Mouse (Mus musculus) myocyte (in vitro differentiated cells): ENCODE data around the gene Cad. TPM values are rescaled to one million over a fixed set of nuclear protein-coding genes. Genes with fewer than 3 reads are reported as not detected.

ENCODE experiments used
- H3K27me3 ChIP-seq: one replicate; pipeline ENCODE4 v1.6.1; 2011; ENCODE audit not compliant: control insufficient read depth, insufficient read depth, insufficient read length
- H3K36me3 ChIP-seq: one replicate; pipeline ENCODE4 v1.6.1; 2011; ENCODE audit not compliant: control insufficient read depth, insufficient read depth
- H3K4me2 ChIP-seq: one replicate; pipeline ENCODE4 v1.6.1; 2011; ENCODE audit warnings: low read depth, control low read depth
- H3K4me3 ChIP-seq: one replicate; pipeline ENCODE4 v1.5.1; 2011; ENCODE audit warnings: mild to moderate bottlenecking, control low read depth, moderate library complexity
- H3K79me2 ChIP-seq: one replicate; pipeline ENCODE4 v1.6.1; 2011; ENCODE audit not compliant: control insufficient read depth, insufficient read depth
- H3ac ChIP-seq: one replicate; pipeline ENCODE4 v1.6.1; 2011; ENCODE audit not compliant: control insufficient read depth, insufficient read length
- CEBPB ChIP-seq: IDR thresholded peaks from 2 replicates; pipeline ENCODE4 v1.6.1; 2011; ENCODE audit warnings: mild to moderate bottlenecking, moderate library complexity; ENCODE audit not compliant: poor library complexity, insufficient read depth, severe bottlenecking
- E2F4 ChIP-seq: IDR thresholded peaks from one replicate; pipeline ENCODE4 v1.6.1; 2011; ENCODE audit warnings: mild to moderate bottlenecking, control low read depth, moderate library complexity; ENCODE audit not compliant: insufficient read depth
- MAX ChIP-seq: IDR thresholded peaks from one replicate; pipeline ENCODE4 v1.6.1; 2011; ENCODE audit warnings: low read depth, mild to moderate bottlenecking, control low read depth
- MYOD1 ChIP-seq, 3 experiments: IDR thresholded peaks; one replicate each; pipeline ENCODE4 v1.6.1; 2011; ENCODE audit warnings: control low read depth in 2 of 3, low read depth in 2 of 3, mild to moderate bottlenecking in 2 of 3, moderate library complexity in 1 of 3; ENCODE audit not compliant: insufficient read length in 2 of 3, control insufficient read depth in 1 of 3
- MYOG ChIP-seq, 3 experiments: IDR thresholded peaks; one replicate each; pipeline ENCODE4 v1.6.1; 2011; ENCODE audit warnings: control low read depth in 2 of 3, low read depth in 2 of 3, mild to moderate bottlenecking in 2 of 3; ENCODE audit not compliant: insufficient read length in 2 of 3, control insufficient read depth in 1 of 3, insufficient read depth in 1 of 3
- POLR2A ChIP-seq: IDR thresholded peaks from one replicate; pipeline ENCODE4 v1.6.1; 2011; ENCODE audit warnings: low read depth, mild to moderate bottlenecking, control low read depth, moderate library complexity; ENCODE audit not compliant: insufficient read length
- POLR2AphosphoS2 ChIP-seq: IDR thresholded peaks from one replicate; pipeline ENCODE4 v1.6.1; 2011; ENCODE audit warnings: low read depth, control low read depth; ENCODE audit not compliant: insufficient read length
- REST ChIP-seq: IDR thresholded peaks from one replicate; pipeline ENCODE4 v1.6.1; 2011; ENCODE audit warnings: mild to moderate bottlenecking, control low read depth, moderate library complexity; ENCODE audit not compliant: insufficient read depth, insufficient read length
- SRF ChIP-seq: IDR thresholded peaks from one replicate; pipeline ENCODE4 v1.6.1; 2011; ENCODE audit warnings: low read depth; ENCODE audit not compliant: control insufficient read depth, insufficient read length
- TCF12 ChIP-seq: IDR thresholded peaks from one replicate; pipeline ENCODE4 v1.6.1; 2011; ENCODE audit warnings: mild to moderate bottlenecking, control low read depth; ENCODE audit not compliant: poor library complexity, insufficient read depth, severe bottlenecking
- TCF3 ChIP-seq: IDR thresholded peaks from one replicate; pipeline ENCODE4 v1.6.1; 2011; ENCODE audit warnings: low read depth, control low read depth; ENCODE audit not compliant: insufficient read length
- USF1 ChIP-seq: IDR thresholded peaks from one replicate; pipeline ENCODE4 v1.6.1; 2011; ENCODE audit warnings: low read depth, mild to moderate bottlenecking, control low read depth, moderate library complexity
- polyA plus RNA-seq: library from polyadenylated mRNA; unstranded; fragments of >200 nt; fragmentation: generic; extraction: Trizol; gene quantifications from one replicate; pipeline ENCODE4 v1.2.1, GENCODE M21; 2012; ENCODE audit warnings: missing spikeins

The Cad gene
- polyA plus RNA-seq, 1 experiment = 31.5 TPM

- Histone ChIP-seq H3K36me3 (peaks cover 6% of the 10 kb centered on the region), H3K4me2 (no peak overlapping the region), H3ac (no peak overlapping the region), H3K79me2 (no peaks in the 10 kb centered on the region), H3K27me3 (no peaks in the 10 kb centered on the region), H3K4me3 (no peak overlapping the region)
- TF ChIP-seq E2F4 = no peak
- TF ChIP-seq USF1 = no peak
- no peak for TF ChIP-seq MAX
- no peak for TF ChIP-seq MYOG (IDR thresholded peaks at IDR 0.05; ENCODE audit: control insufficient read depth in 1 of 3, insufficient read depth in 1 of 3, insufficient read length in 2 of 3, low read depth in 2 of 3)
- no peak for TF ChIP-seq POLR2A
- no peak for TF ChIP-seq MYOD1 (IDR thresholded peaks at IDR 0.05; ENCODE audit: control insufficient read depth in 1 of 3, insufficient read length in 2 of 3, low read depth in 2 of 3)
- no peak for TF ChIP-seq TCF12
- no peak for TF ChIP-seq POLR2AphosphoS2
- no peak for TF ChIP-seq REST
- TF ChIP-seq CEBPB = no peak
- TF ChIP-seq TCF3 = no peak
- TF ChIP-seq SRF = no peak
Measured at GRCm38 (mm10) chr5:31038171-31038845, 16.3 kb upstream of the Cad start.

DNA sequence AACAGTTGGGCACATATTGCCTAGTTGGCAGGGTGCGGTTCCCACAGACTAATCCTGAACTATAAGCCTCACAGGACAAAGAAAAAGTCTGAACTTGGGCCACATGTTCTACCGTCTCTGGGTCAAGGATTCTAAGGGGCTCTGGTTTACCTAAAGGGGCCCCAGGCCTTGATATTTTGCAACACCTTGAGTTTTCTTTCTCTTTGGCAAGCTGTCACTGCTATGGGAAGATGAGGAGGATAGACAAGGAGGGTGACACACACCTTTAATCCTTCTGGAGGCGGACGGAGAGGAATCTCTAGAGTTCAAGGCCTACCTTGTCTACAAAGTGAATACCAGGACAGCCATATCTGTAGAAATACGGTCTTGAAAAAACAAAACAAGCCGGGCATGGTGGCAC, 8.2 kb upstream of the Cad start:
- Histone ChIP-seq H3K4me2 (peak overlapping the region; percentile 94), H3K79me2 (no peaks in the 10 kb centered on the region), H3K4me3 (no peak overlapping the region), H3K36me3 (no peaks in the 10 kb centered on the region), H3K27me3 (no peaks in the 10 kb centered on the region), H3ac (no peak overlapping the region)
- no peak for TF ChIP-seq POLR2A
- TF ChIP-seq TCF3 = no peak
- no peak for TF ChIP-seq REST
- TF ChIP-seq MYOD1 (IDR thresholded peaks at IDR 0.05; ENCODE audit: control insufficient read depth in 1 of 3, insufficient read length in 2 of 3, low read depth in 2 of 3) = no peak
- no peak for TF ChIP-seq MAX
- TF ChIP-seq CEBPB = no peak
- TF ChIP-seq POLR2AphosphoS2 = no peak
- TF ChIP-seq MYOG (IDR thresholded peaks at IDR 0.05; ENCODE audit: control insufficient read depth in 1 of 3, insufficient read depth in 1 of 3, insufficient read length in 2 of 3, low read depth in 2 of 3) = no peak
- TF ChIP-seq USF1 = no peak
- no peak for TF ChIP-seq TCF12
- TF ChIP-seq SRF = no peak
- TF ChIP-seq E2F4 = no peak

GRCm38 (mm10) chr5:31047074-31047473, 7.5 kb upstream of the Cad start:
- no peak for TF ChIP-seq USF1
- no peak for TF ChIP-seq POLR2A
- TF ChIP-seq TCF12 = no peak
- TF ChIP-seq MYOG (IDR thresholded peaks at IDR 0.05; ENCODE audit: control insufficient read depth in 1 of 3, insufficient read depth in 1 of 3, insufficient read length in 2 of 3, low read depth in 2 of 3) = no peak
- TF ChIP-seq E2F4 = no peak
- TF ChIP-seq MYOD1 (IDR thresholded peaks at IDR 0.05; ENCODE audit: control insufficient read depth in 1 of 3, insufficient read length in 2 of 3, low read depth in 2 of 3) = no peak
- no peak for TF ChIP-seq TCF3
- TF ChIP-seq REST = no peak
- no peak for TF ChIP-seq SRF
- Histone ChIP-seq H3K36me3 (no peaks in the 10 kb centered on the region), H3K79me2 (no peaks in the 10 kb centered on the region), H3ac (peak overlapping the region; percentile 41), H3K4me2 (peak overlapping the region; percentile 94), H3K4me3 (peak overlapping the region; percentile 94), H3K27me3 (no peaks in the 10 kb centered on the region)

DNA sequence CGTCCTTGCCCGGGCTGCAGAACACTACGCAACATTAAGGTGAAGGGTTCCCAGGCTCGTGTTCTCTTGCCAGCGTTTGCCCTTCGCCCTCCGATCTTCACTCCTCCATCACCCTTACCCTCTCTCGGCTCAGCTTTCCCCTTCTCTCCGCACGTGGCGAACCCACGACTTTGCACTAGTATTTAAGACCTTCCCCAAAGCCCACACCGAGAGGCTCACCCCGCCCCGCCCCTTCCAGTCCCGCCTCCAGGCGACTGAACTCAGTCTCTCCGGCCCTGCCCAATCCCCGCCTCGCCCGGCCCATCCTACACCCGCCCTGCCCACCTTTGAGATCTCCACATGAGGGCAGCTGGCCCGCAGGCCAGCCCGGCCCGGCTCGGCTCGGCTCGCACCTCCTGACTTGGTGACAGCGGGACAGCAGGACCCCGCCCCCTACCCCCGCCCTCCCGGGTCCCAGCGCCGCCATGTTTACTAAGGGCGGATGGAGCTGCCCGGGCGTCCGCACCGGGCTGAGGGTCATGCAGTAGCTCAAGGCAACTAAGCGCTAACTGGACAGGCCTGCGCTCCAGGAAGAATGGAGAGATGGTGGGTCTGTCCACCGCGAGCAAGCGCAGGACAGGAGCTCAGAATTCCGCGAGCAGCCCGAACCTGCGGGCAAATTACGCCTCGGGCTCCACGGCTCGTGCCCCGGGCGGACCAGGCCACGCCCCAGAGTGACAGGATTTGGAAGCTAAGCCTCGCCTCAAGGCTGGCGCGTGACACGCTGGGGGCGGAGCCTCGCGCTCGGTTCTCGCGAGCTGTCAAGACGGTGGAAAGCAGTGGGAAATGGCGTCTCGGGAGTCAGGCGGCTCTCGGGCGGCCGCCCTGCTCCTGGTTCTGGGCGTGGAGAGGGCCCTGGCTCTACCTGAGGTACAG, 6.5 kb upstream of the Cad start, which contains the start of gene Atraid:
Atraid (plus strand) TSS at position 465 of the 915 bp plus-strand sequence.
- TF ChIP-seq E2F4 (no peak), TCF12 (no peak), POLR2A (peak; percentile 94), MYOD1 (IDR thresholded peaks at IDR 0.05; ENCODE audit: control insufficient read depth in 1 of 3, insufficient read length in 2 of 3, low read depth in 2 of 3) (peak in 1 of 3 experiments; percentile 35), USF1 (peak; percentile 71), MYOG (IDR thresholded peaks at IDR 0.05; ENCODE audit: control insufficient read depth in 1 of 3, insufficient read depth in 1 of 3, insufficient read length in 2 of 3, low read depth in 2 of 3) (peak in 1 of 3 experiments; percentile 46), POLR2AphosphoS2 (peak; percentile 86), SRF (no peak), TCF3 (no peak), MAX (no peak)
- Histone ChIP-seq H3K79me2 (no peaks in the 10 kb centered on the region), H3K36me3 (no peaks in the 10 kb centered on the region), H3K27me3 (no peaks in the 10 kb centered on the region), H3K4me2 (peak within 1 kb of the TSS; percentile 95), H3ac (peak within 1 kb of the TSS; percentile 41), H3K4me3 (peak within 1 kb of the TSS; percentile 94)
